Mouse (Mus musculus) ovary, postnatal 14 days (tissue): ENCODE results near the gene Slc2a1.

Experiments used
- DNase-seq: peaks from one replicate; pipeline ENCODE4 v3.0.0; 2022; ENCODE audit warnings: low spot score

Gene Slc2a1

GRCm38 (mm10) chr4:119180133-119180707 lies 71.7 kb downstream of the Slc2a1 start:
- no peak for DNase-seq

- no peak for DNase-seq
These were observed 72.9 kb downstream of the Slc2a1 start for GRCm38 (mm10) chr4:119181456-119181855.

GRCm38 (mm10) chr4:119183525-119183924 lies 75.0 kb downstream of the Slc2a1 start:
- no peak for DNase-seq

- DNase-seq: no peak
These were observed 77.3 kb downstream of the Slc2a1 start for GRCm38 (mm10) chr4:119185771-119186170.
